Mouse (Mus musculus) forebrain, embryonic 16.5 days (tissue): ENCODE results near the gene Clmp. TPM values are rescaled to one million over a fixed set of nuclear protein-coding genes. Genes with fewer than 3 reads are reported as not detected.

Experiments
- ATAC-seq: fragments of 200-750 bp; cut with Nextera tagmentation; 2 replicates; pipeline ENCODE4 v1.8.0; 2017; ENCODE audit warnings: mild to moderate bottlenecking, moderate library complexity
- H3K27ac ChIP-seq: fragments of 300-500 bp; sonication (generic); 2 replicates; pipeline ENCODE4 v1.5.1; 2014; ENCODE audit warnings: low read length, control low read depth
- H3K27me3 ChIP-seq: fragments of 300-500 bp; sonication (generic); replicated peaks from 2 replicates; pipeline ENCODE4 v1.6.1; 2014; ENCODE audit warnings: low read length; ENCODE audit not compliant: control insufficient read depth, insufficient read depth
- H3K36me3 ChIP-seq: fragments of 300-500 bp; sonication (generic); 2 replicates; pipeline ENCODE4 v1.6.1; 2014; ENCODE audit not compliant: control insufficient read depth, insufficient read depth
- H3K4me1 ChIP-seq: fragments of 300-500 bp; sonication (generic); replicated peaks from 2 replicates; pipeline ENCODE4 v1.6.1; 2014; ENCODE audit warnings: low read length; ENCODE audit not compliant: control insufficient read depth, insufficient read depth
- H3K4me2 ChIP-seq: fragments of 300-500 bp; sonication (generic); 2 replicates; pipeline ENCODE4 v1.6.1; 2014; ENCODE audit warnings: mild to moderate bottlenecking, low read length, control low read depth
- H3K4me3 ChIP-seq: fragments of 300-500 bp; sonication (generic); replicated peaks from 2 replicates; pipeline ENCODE4 v1.5.1; 2014; ENCODE audit warnings: mild to moderate bottlenecking, low read length, control low read depth
- H3K9ac ChIP-seq: fragments of 300-500 bp; sonication (generic); replicated peaks from 2 replicates; pipeline ENCODE4 v1.6.1; 2014; ENCODE audit warnings: low read depth, low read length, control low read depth
- H3K9me3 ChIP-seq: fragments of 300-500 bp; sonication (generic); 2 replicates; pipeline ENCODE4 v1.6.1; 2016; ENCODE audit warnings: low read length; ENCODE audit not compliant: control insufficient read depth
- WGBS: fragments of 180-500 bp; shearing (Covaris S2); extraction: QIAGEN DNeasy Blood & Tissue Kit; methylation state at CpG from one replicate; pipeline ENCODE4 v1.1.7; 2014; 5-methylcytosine and 5-hydroxymethylcytosine counted together
- polyA plus RNA-seq: library from polyadenylated mRNA; unstranded; fragments of >200 nt; fragmentation: Nextera tagmentation; extraction: Ambion mirVana; gene quantifications from 2 replicates; pipeline ENCODE4 v1.2.1, GENCODE M21; 2015

Clmp gene
- polyA plus RNA-seq, 1 experiment from 2014 or later = 64.7 TPM

DNA sequence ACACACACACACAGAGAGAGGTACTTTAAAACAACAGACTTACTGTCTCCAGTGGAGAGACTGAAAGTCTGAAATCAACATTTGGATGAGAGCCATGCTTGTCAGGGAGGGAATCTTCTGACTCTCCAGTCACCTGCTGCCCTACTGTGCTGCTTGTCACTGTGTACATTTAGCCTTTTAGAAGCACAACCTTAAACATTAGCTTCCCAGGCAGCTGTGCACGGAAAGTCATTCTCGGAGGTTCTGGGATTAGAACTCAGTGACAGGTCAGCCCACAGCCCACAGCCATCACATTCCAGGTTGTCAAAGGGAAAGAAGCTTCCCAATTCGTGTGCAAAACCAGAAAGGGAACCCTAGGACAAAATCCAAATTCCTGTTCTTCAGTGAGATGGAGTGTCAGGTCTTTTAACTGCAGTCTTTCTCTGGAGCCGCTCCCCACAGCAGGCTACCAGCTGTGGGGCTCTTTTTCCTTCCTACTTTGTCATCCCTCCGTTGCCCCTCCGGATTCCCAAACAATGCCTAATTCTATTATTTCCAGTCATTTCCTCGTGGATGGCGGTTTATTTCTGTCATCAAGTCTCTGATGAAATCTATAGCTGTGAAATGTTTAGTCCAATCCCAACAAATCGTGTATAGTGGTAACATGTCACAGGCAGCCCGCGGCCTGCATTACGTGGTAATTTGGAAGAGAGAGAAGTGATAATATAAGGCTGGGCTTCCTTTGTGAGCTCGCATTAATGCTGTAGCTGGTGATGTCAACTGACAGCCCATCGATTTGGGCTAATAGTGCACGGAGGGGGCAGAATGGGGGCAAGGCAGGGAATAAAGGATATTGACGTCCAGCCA, 122.5 kb downstream of the Clmp start:
- Histone ChIP-seq H3K36me3 (peaks cover 30% of the 10 kb centered on the region), H3K4me2 (no peak overlapping the region), H3K4me1 (peaks cover 46% of the 10 kb centered on the region), H3K4me3 (no peak overlapping the region), H3K27me3 (no peaks in the 10 kb centered on the region), H3K27ac (no peak overlapping the region), H3K9me3 (no peaks in the 10 kb centered on the region), H3K9ac (no peak overlapping the region)
- ATAC-seq = peak; percentile 16; the same call in 1 of the 2 replicates
- WGBS = 10% methylated on average over 16 of the region's 16 CpGs

DNA sequence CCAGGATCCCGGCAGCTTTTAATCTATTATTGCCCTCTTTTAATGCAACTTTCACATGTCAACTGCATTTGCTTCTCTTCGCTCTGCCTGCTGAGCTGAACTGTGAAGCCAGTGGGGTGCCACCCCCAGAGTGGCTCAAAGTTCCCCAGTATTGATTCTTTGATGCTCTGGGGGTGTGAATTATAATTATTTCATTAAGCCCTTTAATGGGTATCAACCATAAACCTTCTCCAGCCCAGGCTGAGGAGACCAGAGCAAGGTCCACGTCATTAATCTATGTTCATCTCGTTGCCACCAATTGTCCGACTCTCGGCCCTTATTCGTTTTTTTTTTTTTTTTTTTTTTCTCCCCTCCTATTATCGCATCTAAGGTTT, 123.1 kb downstream of the Clmp start:
- Histone ChIP-seq H3K4me2 (no peak overlapping the region), H3K9ac (no peak overlapping the region), H3K4me3 (no peak overlapping the region), H3K36me3 (peaks cover 24% of the 10 kb centered on the region), H3K27ac (no peak overlapping the region), H3K9me3 (no peaks in the 10 kb centered on the region), H3K4me1 (peaks cover 40% of the 10 kb centered on the region), H3K27me3 (no peaks in the 10 kb centered on the region)
- WGBS = 26% methylated on average over 7 of the region's 8 CpGs
- no peak for ATAC-seq

DNA sequence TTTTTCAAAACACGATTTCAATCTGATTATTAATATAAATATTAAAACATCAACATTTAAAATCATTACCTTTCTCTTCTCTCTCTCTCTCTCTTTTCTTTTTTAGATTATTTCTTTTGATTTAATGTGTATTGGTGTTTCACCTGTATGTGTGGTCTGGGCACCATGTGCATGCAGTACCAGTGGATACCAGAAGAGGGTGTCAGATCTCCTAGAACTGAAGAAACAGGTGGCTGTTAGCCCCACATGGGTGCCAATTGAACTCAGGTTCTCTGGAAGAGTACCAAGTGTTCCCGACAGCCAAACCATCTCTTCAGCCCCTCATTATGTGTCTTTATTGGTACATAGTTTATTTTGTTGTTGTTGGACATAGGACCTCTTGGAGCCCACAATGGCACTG, 126.1 kb downstream of the Clmp start:
- H3K27me3 ChIP-seq = no peaks in the 10 kb centered on the region
- ATAC-seq = no peak
- H3K9me3 ChIP-seq = no peaks in the 10 kb centered on the region
- no peak overlapping the region for H3K4me2 ChIP-seq
- H3K36me3 ChIP-seq = no peaks in the 10 kb centered on the region
- H3K4me3 ChIP-seq = no peak overlapping the region
- no peak overlapping the region for H3K9ac ChIP-seq
- no peak overlapping the region for H3K27ac ChIP-seq
- H3K4me1 ChIP-seq = peaks cover 13% of the 10 kb centered on the region
- WGBS = 49% methylated on average over 2 of the region's 2 CpGs

DNA sequence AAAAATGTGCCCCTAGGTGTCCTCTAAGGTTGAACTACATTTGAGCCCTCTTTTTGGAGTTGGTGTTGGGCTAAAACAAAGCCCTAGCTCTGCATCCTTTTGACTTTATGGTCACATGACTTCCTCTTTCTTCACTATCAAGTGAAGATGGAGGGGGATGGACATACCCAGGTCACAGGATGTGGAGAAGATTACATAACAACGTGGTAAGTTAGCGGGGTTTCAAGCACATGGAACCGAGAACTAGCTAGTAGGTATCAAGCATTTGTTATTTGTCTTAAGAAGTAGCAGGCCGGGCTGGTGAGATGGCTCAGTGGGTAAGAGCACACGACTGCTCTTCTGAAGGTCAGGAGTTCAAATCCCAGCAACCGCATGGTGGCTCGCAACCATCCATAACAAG, 128.3 kb downstream of the Clmp start:
- Histone ChIP-seq H3K9me3 (no peaks in the 10 kb centered on the region), H3K4me3 (no peak overlapping the region), H3K9ac (no peak overlapping the region), H3K4me2 (no peak overlapping the region), H3K36me3 (no peaks in the 10 kb centered on the region), H3K27me3 (no peaks in the 10 kb centered on the region), H3K27ac (no peak overlapping the region), H3K4me1 (0 out of 2 replicates have a peak, but pooled peaks cover 3% of the 10 kb centered on the region)
- no peak for ATAC-seq
- 94% methylated on average over 7 of the region's 7 CpGs for WGBS

GRCm38 (mm10) chr9:40817325-40818028, 131.7 kb downstream of the Clmp start:
- H3K4me1 ChIP-seq = peaks cover 10% of the 10 kb centered on the region; the same call in 1 of the 2 replicates
- no peak overlapping the region for H3K4me2 ChIP-seq
- no peaks in the 10 kb centered on the region for H3K9me3 ChIP-seq
- H3K27ac ChIP-seq = no peak overlapping the region
- no peak overlapping the region for H3K4me3 ChIP-seq
- H3K36me3 ChIP-seq = no peaks in the 10 kb centered on the region
- H3K9ac ChIP-seq = no peak overlapping the region
- ATAC-seq = no peak
- WGBS = 89% methylated on average over 5 of the region's 5 CpGs
- no peaks in the 10 kb centered on the region for H3K27me3 ChIP-seq

GRCm38 (mm10) chr9:40825601-40826000, 139.8 kb downstream of the Clmp start:
- 41% methylated on average over 6 of the region's 6 CpGs for WGBS
- peaks cover 7% of the 10 kb centered on the region; the same call in 1 of the 2 replicates for H3K4me1 ChIP-seq
- H3K27me3 ChIP-seq = no peaks in the 10 kb centered on the region
- ATAC-seq = peak; percentile 39; the same call in 1 of the 2 replicates
- no peaks in the 10 kb centered on the region for H3K36me3 ChIP-seq
- no peak overlapping the region for H3K9ac ChIP-seq
- no peak overlapping the region for H3K4me3 ChIP-seq
- H3K9me3 ChIP-seq = no peaks in the 10 kb centered on the region
- H3K4me2 ChIP-seq = no peak overlapping the region
- no peak overlapping the region for H3K27ac ChIP-seq

GRCm38 (mm10) chr9:40827366-40827765, 141.6 kb downstream of the Clmp start:
- Histone ChIP-seq H3K9me3 (no peaks in the 10 kb centered on the region), H3K9ac (no peak overlapping the region), H3K4me3 (no peak overlapping the region), H3K4me1 (no peaks in the 10 kb centered on the region), H3K27ac (no peak overlapping the region), H3K27me3 (no peaks in the 10 kb centered on the region), H3K4me2 (no peak overlapping the region), H3K36me3 (no peaks in the 10 kb centered on the region)
- no peak for ATAC-seq
- 52% methylated on average over 4 of the region's 4 CpGs for WGBS

DNA sequence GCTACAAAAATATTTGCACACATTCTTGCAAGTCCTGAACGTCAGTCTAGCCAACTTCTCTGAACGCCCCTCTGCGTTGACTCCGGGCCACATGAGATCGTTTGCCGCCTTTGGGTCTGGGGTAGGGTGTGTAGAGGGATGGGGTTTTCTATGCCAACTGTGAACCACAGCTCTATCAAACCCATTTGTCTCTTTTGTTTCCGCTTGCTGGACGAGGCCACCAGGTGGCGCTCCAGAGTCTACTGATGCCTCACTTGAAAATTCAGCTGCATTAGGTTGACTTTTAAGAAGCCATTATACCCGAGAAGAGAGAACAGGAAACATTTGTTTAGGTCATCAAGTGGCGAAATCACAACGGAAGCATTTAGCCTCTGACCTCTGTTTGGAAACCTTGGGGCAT, 148.8 kb downstream of the Clmp start:
- ATAC-seq = peak; percentile 49; the same call in 1 of the 2 replicates
- Histone ChIP-seq H3K36me3 (no peaks in the 10 kb centered on the region), H3K4me3 (no peak overlapping the region), H3K4me2 (no peak overlapping the region), H3K9ac (no peak overlapping the region), H3K27me3 (peaks cover 3% of the 10 kb centered on the region; the same call in 1 of the 2 replicates), H3K9me3 (no peaks in the 10 kb centered on the region), H3K4me1 (no peaks in the 10 kb centered on the region), H3K27ac (no peak overlapping the region)
- WGBS = 5% methylated on average over 12 of the region's 12 CpGs
